Mouse (Mus musculus): Measurements from ENCODE around the gene Cacna1g.

The Cacna1g gene

GRCm38 (mm10) chr11:94447017-94447416, 27.0 kb downstream of the Cacna1g start:
- no peak for DNase-seq (ENCODE audit: low spot score in 2 of 2)

GRCm38 (mm10) chr11:94445300-94445699, 28.7 kb downstream of the Cacna1g start:
- no peak for DNase-seq (ENCODE audit: low spot score in 2 of 2)

- no peak for DNase-seq (ENCODE audit: low spot score in 2 of 2)
These were observed 29.2 kb downstream of the Cacna1g start for GRCm38 (mm10) chr11:94444829-94445228.

- DNase-seq (ENCODE audit: low spot score in 2 of 2): no peak
These were observed 32.2 kb downstream of the Cacna1g start for GRCm38 (mm10) chr11:94441752-94442151.

DNA sequence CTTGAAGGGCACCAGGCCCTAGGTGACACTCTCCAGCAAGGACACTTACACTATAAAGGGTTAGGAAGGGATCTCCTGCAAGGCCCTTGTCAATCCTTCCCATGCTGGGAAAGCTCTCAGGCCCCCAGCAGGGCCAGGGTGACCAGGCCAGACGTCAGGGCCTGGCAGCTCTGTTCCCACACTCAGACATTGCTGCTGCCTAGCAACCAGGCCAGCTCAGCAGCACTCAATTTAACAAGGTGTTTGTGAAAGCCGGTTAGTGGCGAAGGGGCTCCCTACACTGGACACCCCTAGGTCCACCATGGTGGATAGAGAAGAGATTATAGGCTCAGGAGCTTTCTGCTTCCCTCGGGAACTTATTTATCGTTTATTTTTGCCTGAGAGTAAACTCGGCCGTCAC, 32.9 kb downstream of the Cacna1g start:
- no peak for DNase-seq (ENCODE audit: low spot score in 2 of 2)

DNA sequence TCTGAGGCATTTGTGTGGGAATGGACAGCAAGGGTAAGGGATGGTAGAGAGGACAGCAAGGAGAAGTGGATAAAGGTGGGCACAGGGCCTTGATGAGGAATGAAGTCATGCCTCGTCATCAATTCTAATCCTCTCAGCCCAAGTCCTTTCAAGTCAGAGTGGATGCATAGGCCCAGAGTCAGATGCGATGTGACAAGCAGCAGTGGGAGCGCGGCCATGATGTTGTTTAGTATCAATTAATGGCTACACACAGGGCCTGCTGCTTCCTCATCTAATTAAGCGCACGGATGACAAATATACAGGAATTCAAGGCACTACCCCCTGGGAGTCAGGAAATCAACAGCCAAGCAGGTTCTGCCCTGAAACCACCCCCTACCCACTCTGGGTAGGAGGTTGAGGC, 33.6 kb downstream of the Cacna1g start:
- no peak for DNase-seq (ENCODE audit: low spot score in 2 of 2)

- no peak for DNase-seq (ENCODE audit: low spot score in 2 of 2)
These were observed 44.9 kb downstream of the Cacna1g start for GRCm38 (mm10) chr11:94429011-94429651.

- DNase-seq (ENCODE audit: low spot score in 2 of 2): no peak
These were observed 45.7 kb downstream of the Cacna1g start for GRCm38 (mm10) chr11:94428091-94428835.

GRCm38 (mm10) chr11:94425656-94426055, 48.3 kb downstream of the Cacna1g start:
- DNase-seq (ENCODE audit: low spot score in 2 of 2): peak; percentile 51 to 57

DNA sequence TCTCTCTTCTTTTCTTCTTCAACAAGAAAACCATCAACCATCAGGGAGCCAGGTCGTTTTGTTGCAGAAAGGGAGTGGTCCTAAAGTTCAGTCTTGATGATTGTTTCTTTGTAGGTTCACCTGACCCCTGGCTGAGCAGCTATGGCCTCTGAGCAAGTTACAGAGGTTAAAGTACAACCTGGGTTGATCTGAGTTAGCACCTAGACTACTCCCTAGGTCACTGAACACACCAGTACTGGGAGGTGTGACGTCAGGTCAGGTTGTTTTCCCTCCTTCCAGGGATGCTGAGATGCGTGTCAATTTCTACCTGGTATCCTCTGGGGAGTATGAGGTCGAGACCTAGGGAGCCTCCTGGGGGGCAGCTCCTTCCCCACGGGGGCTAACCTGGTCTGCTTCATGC, 48.8 kb downstream of the Cacna1g start:
- no peak for DNase-seq (ENCODE audit: low spot score in 2 of 2)

DNA sequence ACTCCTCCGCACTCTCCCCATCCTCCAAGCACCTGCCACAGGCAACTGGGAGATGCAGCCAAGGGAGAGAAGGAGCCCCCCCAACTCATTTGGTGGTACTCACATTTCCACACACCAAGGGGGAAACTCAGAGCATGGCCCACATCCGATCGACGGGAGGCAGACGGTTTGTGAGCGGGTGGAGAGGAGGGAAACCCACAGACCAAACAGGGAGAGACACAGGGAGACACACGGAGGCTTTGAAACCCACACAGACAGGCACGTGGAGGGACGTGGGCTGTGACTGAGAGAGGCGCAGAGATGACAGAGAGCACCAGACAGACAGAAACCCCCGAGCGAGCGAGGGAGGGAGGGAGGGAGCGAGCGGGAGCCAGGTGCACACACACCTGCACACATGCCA, 49.6 kb downstream of the Cacna1g start:
- DNase-seq (ENCODE audit: low spot score in 2 of 2): peak; percentile 53 to 60

- no peak for DNase-seq (ENCODE audit: low spot score in 2 of 2)
These were observed 50.1 kb downstream of the Cacna1g start for GRCm38 (mm10) chr11:94423855-94424254.

DNA sequence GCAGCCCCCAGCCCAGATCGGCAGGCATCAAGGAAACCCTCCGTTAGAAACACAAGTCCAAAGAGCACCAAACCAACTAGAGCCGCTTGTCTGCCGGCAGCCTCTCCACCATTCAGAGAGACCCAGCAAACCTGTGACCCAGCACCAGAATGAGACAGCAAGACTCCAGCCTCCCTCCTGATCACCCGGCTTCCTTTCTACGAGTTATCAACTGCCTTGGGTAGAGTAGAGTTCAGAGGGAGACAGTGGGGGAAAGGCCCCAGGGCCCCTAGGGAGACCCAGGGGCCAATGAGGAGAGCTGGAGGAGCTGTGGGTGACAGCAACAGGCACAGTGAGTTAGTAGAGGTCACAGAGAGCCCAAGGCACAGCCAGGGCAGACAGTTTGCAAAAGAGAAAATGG, 53.0 kb downstream of the Cacna1g start:
- no peak for DNase-seq (ENCODE audit: low spot score in 2 of 2)

DNA sequence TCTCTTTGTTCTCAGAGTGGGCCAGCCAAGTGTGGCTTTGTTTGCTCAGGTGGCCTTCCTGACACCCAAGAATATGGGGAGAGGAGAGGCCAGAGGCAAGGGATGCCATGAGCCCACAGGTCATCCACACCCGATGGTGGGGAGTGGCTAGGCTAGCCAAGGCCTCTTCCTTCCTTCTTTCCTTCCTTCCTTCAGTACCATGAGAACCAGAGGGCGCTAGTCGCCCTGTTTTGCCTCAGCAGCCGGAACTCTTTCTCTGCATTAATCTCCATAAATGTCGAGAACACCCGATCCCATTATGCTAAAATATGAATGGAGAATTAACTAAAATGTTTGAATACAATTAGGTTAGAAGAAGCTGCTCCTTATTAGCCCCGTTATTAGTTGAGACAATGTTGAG, 53.7 kb downstream of the Cacna1g start:
- DNase-seq (ENCODE audit: low spot score in 2 of 2): no peak

DNA sequence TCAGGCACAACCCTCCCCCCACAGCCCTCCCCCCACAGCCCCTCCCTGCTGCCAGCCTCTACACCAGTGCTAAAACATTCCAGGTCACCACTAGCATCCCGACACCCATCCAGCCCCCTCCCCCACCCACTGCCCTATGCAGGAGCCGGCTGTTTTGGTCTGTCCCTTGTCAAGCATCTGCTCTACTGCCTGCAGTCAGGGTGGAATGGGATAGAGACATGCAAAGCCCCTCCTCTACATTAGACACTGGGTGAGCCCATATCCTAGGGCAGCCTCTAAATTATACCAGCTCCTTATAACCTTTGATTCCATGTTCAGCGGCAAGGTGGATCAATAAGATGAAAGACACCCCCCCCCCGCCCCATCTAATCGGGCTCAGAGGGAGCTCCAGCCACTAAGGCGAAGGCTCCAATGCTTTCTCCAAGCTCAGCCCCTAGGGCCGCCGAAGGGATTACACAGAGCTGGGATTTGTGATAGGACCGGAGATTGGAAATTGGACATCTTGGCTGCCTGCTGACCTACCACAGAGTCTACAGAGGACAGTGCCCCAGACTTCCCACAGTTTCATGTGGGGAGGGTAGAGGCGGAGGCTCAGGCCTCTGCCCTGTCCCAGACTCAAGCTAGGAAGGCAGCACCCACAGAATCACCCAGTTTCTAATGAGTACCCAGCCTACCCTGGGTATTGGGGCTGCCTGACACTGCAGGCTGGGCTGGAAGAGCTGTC, 54.8 kb downstream of the Cacna1g start:
- DNase-seq (ENCODE audit: low spot score in 2 of 2): no peak

- DNase-seq (ENCODE audit: low spot score in 2 of 2): no peak
These were observed 60.0 kb downstream of the Cacna1g start for GRCm38 (mm10) chr11:94414042-94414441.

GRCm38 (mm10) chr11:94413516-94413915, 60.5 kb downstream of the Cacna1g start:
- DNase-seq (ENCODE audit: low spot score in 2 of 2): no peak

GRCm38 (mm10) chr11:94412998-94413469, 61.0 kb downstream of the Cacna1g start:
- no peak for DNase-seq (ENCODE audit: low spot score in 2 of 2)

- no peak for DNase-seq (ENCODE audit: low spot score in 2 of 2)
These were observed 61.4 kb downstream of the Cacna1g start for GRCm38 (mm10) chr11:94412562-94412961.

GRCm38 (mm10) chr11:94407803-94408321, 66.1 kb downstream of the Cacna1g start:
- DNase-seq (ENCODE audit: low spot score in 2 of 2): no peak

- no peak for DNase-seq (ENCODE audit: low spot score in 2 of 2)
These were observed 68.7 kb downstream of the Cacna1g start for GRCm38 (mm10) chr11:94405348-94405747.

DNA sequence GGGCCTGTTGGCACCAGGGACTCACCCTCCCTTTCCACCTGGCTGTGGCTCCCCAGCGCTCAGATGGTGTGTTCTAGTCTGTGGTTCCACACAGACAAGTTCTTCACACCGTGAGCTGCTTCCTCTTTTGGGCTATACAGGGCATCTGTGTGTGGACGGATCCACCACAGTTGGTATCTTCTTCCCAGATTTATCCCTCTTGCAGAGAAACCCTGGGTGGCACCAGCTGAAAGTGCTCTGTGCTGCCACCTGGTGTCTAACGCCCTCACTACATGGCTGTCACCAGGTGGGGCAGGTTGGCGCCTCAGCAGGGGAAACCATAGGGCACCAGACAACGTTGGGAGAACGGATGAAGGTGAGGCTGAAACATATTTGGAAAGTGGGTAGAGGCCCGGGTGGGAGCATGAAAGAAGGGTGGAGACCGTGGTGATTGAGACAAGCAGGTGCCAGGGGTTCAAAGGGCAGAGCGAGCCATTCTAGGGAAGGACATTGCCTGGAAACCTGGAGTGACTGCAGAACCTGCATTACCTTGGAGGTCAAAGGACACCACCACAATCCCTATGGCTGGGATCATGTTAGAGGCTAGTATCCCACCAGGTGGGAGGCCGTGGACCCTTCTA, 69.2 kb downstream of the Cacna1g start:
- DNase-seq (ENCODE audit: low spot score in 2 of 2): peak; percentile 58 to 73
